Mouse (Mus musculus) intestine, postnatal 0 days (tissue): Measurements from ENCODE around the gene Ugt1a6a. TPM values are rescaled to one million over a fixed set of nuclear protein-coding genes. Genes with fewer than 3 reads are reported as not detected.
A peak's percentile ranks its signal among the peaks of the same experiment; 100 is the strongest.

ENCODE experiments used
- ATAC-seq: fragments of 200-750 bp; cut with Nextera tagmentation; 2 replicates; pipeline ENCODE4 v1.8.0; 2017; ENCODE audit warnings: mild to moderate bottlenecking, moderate TSS enrichment, moderate library complexity
- H3K27ac ChIP-seq: fragments of 300-500 bp; sonication (generic); 2 replicates; pipeline ENCODE4 v1.5.1; 2014; ENCODE audit warnings: mild to moderate bottlenecking, low read depth, low read length, moderate library complexity
- H3K27me3 ChIP-seq: fragments of 300-500 bp; sonication (generic); replicated peaks from 2 replicates; pipeline ENCODE4 v1.6.1; 2014; ENCODE audit warnings: low read length, mixed read lengths; ENCODE audit not compliant: control insufficient read depth, insufficient read depth
- H3K36me3 ChIP-seq: fragments of 300-500 bp; sonication (generic); 2 replicates; pipeline ENCODE4 v1.6.1; 2014; ENCODE audit warnings: mild to moderate bottlenecking, moderate library complexity; ENCODE audit not compliant: control insufficient read depth, insufficient read depth
- H3K4me1 ChIP-seq: fragments of 300-500 bp; sonication (generic); replicated peaks from 2 replicates; pipeline ENCODE4 v1.6.1; 2014; ENCODE audit warnings: antibody characterized with exemption, low read length, mixed read lengths; ENCODE audit not compliant: control insufficient read depth, insufficient read depth
- H3K4me2 ChIP-seq: fragments of 300-500 bp; sonication (generic); replicated peaks from 2 replicates; pipeline ENCODE4 v1.6.1; 2014; ENCODE audit warnings: low read depth, mild to moderate bottlenecking, moderate library complexity
- H3K4me3 ChIP-seq: fragments of 300-500 bp; sonication (generic); 2 replicates; pipeline ENCODE4 v1.5.1; 2014; ENCODE audit warnings: low read depth, low read length
- H3K9ac ChIP-seq: fragments of 300-500 bp; sonication (generic); 2 replicates; pipeline ENCODE4 v1.6.1; 2014; ENCODE audit warnings: mild to moderate bottlenecking, low read depth, low read length
- H3K9me3 ChIP-seq: fragments of 300-500 bp; sonication (generic); 2 replicates; pipeline ENCODE4 v1.6.1; 2016; ENCODE audit warnings: mixed run types; ENCODE audit not compliant: control insufficient read depth
- CTCF ChIP-seq: sonication (generic); IDR thresholded peaks from 2 replicates; pipeline ENCODE4 v1.5.1; 2016; ENCODE audit warnings: low read depth, mild to moderate bottlenecking, control low read depth, antibody characterized with exemption, moderate library complexity
- WGBS: fragments of 180-500 bp; shearing (Covaris S2); extraction: QIAGEN DNeasy Blood & Tissue Kit; methylation state at CpG from one replicate; pipeline ENCODE4 v1.1.7; 2014; 5-methylcytosine and 5-hydroxymethylcytosine counted together
- polyA plus RNA-seq: library from polyadenylated mRNA; unstranded; fragments of >200 nt; fragmentation: Nextera tagmentation; extraction: Ambion mirVana; gene quantifications from 2 replicates; pipeline ENCODE4 v1.2.1, GENCODE M21; 2015

The Ugt1a6a gene
- polyA plus RNA-seq, 1 experiment from 2014 or later: 5.7 TPM

- H3K9me3 ChIP-seq: peaks cover 33% of the 10 kb centered on the region
- WGBS: 68% methylated on average over 4 of the region's 4 CpGs
Measured at GRCm38 (mm10) chr1:88240579-88240978, 106.0 kb downstream of the Ugt1a6a start.

DNA sequence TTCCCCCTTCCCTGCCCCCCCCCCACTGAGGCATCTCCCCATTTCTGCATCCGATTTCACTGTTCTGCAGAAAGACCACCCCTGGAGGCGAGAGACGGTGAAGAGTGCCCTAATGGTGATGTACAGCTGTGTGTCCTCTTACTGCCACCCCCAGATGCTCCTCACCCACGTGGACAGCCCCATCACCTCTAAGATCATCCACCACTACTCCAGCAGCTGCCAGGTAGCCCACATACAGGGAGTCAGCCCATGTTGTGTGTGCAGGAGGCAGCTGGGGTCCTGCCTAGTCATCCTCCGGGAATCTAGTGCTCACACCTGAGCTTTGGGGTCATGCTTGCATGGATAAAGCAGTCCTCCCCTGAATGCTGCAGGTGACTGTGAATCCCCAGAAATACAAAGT, 109.3 kb downstream of the Ugt1a6a start:
- Histone ChIP-seq H3K27me3 (no peaks in the 10 kb centered on the region), H3K36me3 (no peaks in the 10 kb centered on the region), H3K4me2 (no peak overlapping the region), H3K9me3 (peaks cover 32% of the 10 kb centered on the region), H3K4me1 (no peaks in the 10 kb centered on the region), H3K27ac (no peak overlapping the region), H3K9ac (no peak overlapping the region), H3K4me3 (no peak overlapping the region)
- WGBS: 62% methylated on average over 5 of the region's 5 CpGs
- no peak for ATAC-seq
- no peak for TF ChIP-seq CTCF

More at GRCm38 (mm10) chr1:88240579-88240978, 106.0 kb downstream of the Ugt1a6a start:
- Histone ChIP-seq H3K4me2 (no peak overlapping the region), H3K36me3 (no peaks in the 10 kb centered on the region), H3K9ac (no peak overlapping the region), H3K27ac (no peak overlapping the region), H3K27me3 (no peaks in the 10 kb centered on the region), H3K4me3 (no peak overlapping the region), H3K4me1 (no peaks in the 10 kb centered on the region)
- 0 out of 2 replicates have a peak, but pooled peaks have one; percentile 2 for ATAC-seq
- no peak for TF ChIP-seq CTCF

DNA sequence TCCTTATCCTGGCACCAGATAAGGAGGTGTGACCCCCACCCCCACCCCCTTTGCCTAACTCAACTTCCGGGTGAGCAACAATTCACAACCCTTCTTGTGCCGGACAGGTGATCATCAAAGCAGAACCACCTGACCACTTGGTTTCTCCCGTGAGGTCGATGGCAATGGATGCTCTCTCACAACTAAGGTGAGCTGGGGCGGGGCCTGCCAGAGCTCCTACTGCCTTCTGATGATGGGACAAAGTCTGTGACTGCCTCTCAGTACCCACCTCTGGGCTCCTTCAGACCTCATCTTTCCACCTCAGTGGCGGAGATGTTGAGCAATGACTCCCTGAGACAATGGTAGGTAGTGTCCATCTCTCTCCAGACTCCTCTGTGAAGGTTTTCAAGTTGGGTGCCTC, 111.3 kb downstream of the Ugt1a6a start:
- H3K36me3 ChIP-seq: no peaks in the 10 kb centered on the region
- TF ChIP-seq CTCF: no peak
- no peaks in the 10 kb centered on the region for H3K4me1 ChIP-seq
- H3K4me3 ChIP-seq: no peak overlapping the region
- H3K9ac ChIP-seq: no peak overlapping the region
- 0 out of 2 replicates have a peak, but pooled peaks have one; percentile 1 for ATAC-seq
- H3K4me2 ChIP-seq: no peak overlapping the region
- 74% methylated on average over 6 of the region's 6 CpGs for WGBS
- no peak overlapping the region for H3K27ac ChIP-seq
- peaks cover 35% of the 10 kb centered on the region for H3K9me3 ChIP-seq
- no peaks in the 10 kb centered on the region for H3K27me3 ChIP-seq

DNA sequence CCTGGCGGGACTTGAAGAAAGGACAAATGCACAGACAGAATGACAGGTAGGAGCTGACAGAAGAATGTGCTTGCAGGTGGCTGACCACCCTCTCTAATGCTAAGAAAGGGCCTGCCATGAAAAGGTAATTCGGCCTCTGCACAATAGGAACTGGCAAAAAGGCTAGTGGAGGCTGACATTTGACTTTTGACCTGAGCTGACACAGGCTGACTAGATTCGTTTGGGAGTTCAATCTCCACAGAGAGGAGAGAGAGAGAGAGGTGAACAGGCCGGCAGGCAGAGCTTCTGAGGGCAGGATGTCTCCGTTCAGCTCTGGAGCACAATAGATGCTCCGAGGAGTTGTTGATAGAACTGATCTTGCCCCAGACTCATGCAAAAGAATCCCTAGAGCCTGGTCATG, 111.8 kb downstream of the Ugt1a6a start:
- H3K9ac ChIP-seq: no peak overlapping the region
- H3K4me2 ChIP-seq: no peak overlapping the region
- no peaks in the 10 kb centered on the region for H3K27me3 ChIP-seq
- no peak for ATAC-seq
- no peak overlapping the region for H3K4me3 ChIP-seq
- 49% methylated on average over 6 of the region's 6 CpGs for WGBS
- TF ChIP-seq CTCF: no peak
- H3K9me3 ChIP-seq: peaks cover 38% of the 10 kb centered on the region
- H3K36me3 ChIP-seq: no peaks in the 10 kb centered on the region
- no peak overlapping the region for H3K27ac ChIP-seq
- no peaks in the 10 kb centered on the region for H3K4me1 ChIP-seq

DNA sequence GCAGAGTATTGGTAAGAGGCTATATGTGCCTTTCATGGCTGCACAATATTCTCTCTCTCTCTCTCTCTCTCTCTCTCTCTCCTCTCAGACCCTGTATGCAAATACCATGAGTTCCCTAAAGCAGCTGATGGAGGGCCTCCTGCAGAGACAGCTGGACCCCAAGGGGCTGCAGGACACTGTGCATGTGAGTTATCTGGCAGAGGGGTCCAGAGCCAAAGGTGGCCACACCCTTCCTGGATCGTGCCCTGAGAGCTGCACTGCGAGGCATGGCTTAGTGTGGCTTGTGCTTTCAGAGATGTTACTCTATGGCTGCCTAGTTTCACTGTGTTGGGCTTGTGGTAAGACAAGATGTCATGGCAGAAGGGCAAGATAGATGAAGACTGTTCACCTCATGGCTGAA, 113.1 kb downstream of the Ugt1a6a start:
- TF ChIP-seq CTCF: no peak
- no peak for ATAC-seq
- Histone ChIP-seq H3K27me3 (no peaks in the 10 kb centered on the region), H3K9ac (no peak overlapping the region), H3K27ac (no peak overlapping the region), H3K9me3 (peaks cover 45% of the 10 kb centered on the region), H3K4me2 (no peak overlapping the region), H3K36me3 (no peaks in the 10 kb centered on the region), H3K4me1 (no peaks in the 10 kb centered on the region), H3K4me3 (no peak overlapping the region)
- 45% methylated on average over 2 of the region's 2 CpGs for WGBS

- Histone ChIP-seq H3K4me3 (no peak overlapping the region), H3K36me3 (no peaks in the 10 kb centered on the region), H3K9me3 (peaks cover 43% of the 10 kb centered on the region), H3K4me1 (no peaks in the 10 kb centered on the region), H3K9ac (no peak overlapping the region), H3K4me2 (no peak overlapping the region), H3K27me3 (no peaks in the 10 kb centered on the region), H3K27ac (no peak overlapping the region)
- ATAC-seq: no peak
- TF ChIP-seq CTCF: no peak
- 64% methylated on average over 4 of the region's 4 CpGs for WGBS
Measured at GRCm38 (mm10) chr1:88248658-88249057, 114.0 kb downstream of the Ugt1a6a start.

- no peak overlapping the region for H3K4me3 ChIP-seq
- WGBS: 80% methylated on average over 7 of the region's 7 CpGs
- no peak for TF ChIP-seq CTCF
- no peaks in the 10 kb centered on the region for H3K27me3 ChIP-seq
- no peak overlapping the region for H3K9ac ChIP-seq
- no peaks in the 10 kb centered on the region for H3K36me3 ChIP-seq
- H3K9me3 ChIP-seq: peaks cover 43% of the 10 kb centered on the region
- H3K4me2 ChIP-seq: no peak overlapping the region
- no peak overlapping the region for H3K27ac ChIP-seq
- ATAC-seq: no peak
- no peaks in the 10 kb centered on the region for H3K4me1 ChIP-seq
Measured at GRCm38 (mm10) chr1:88249596-88249995, 115.0 kb downstream of the Ugt1a6a start.
